Mouse (Mus musculus): ENCODE measurements around the gene Myo5c. TPM values are rescaled to one million over a fixed set of nuclear protein-coding genes. Genes with fewer than 3 reads are reported as not detected.

Gene Myo5c
- total RNA-seq, 2 experiments from 2014 or later, result 5.7 to 9.4 TPM

- DNase-seq, result no peak
These were observed 90.5 kb downstream of the Myo5c start for GRCm38 (mm10) chr9:75322099-75322885.

- DNase-seq, result no peak
These were observed 96.2 kb downstream of the Myo5c start for GRCm38 (mm10) chr9:75328047-75328446.

- DNase-seq, result no peak
These were observed 99.0 kb downstream of the Myo5c start for GRCm38 (mm10) chr9:75330821-75331220.

- no peak for DNase-seq
These were observed 102.6 kb downstream of the Myo5c start for GRCm38 (mm10) chr9:75334440-75334839.

- DNase-seq, result no peak
These were observed 106.2 kb downstream of the Myo5c start for GRCm38 (mm10) chr9:75338016-75338415.

GRCm38 (mm10) chr9:75342433-75342832 is 110.6 kb downstream of the Myo5c start:
- no peak for DNase-seq

GRCm38 (mm10) chr9:75347458-75347857 is 115.6 kb downstream of the Myo5c start, which contains the start of gene Bcl2l10:
TSS of gene Bcl2l10 (plus strand) at chr9:75347758.
- no peak for DNase-seq

GRCm38 (mm10) chr9:75348066-75348465 is 116.2 kb downstream of the Myo5c start:
- no peak for DNase-seq

- DNase-seq, result no peak
These were observed 116.8 kb downstream of the Myo5c start for GRCm38 (mm10) chr9:75348641-75349040.

GRCm38 (mm10) chr9:75353094-75353493 is 121.3 kb downstream of the Myo5c start:
- DNase-seq, result no peak

Other genes with a start within 250 kb of the Myo5c start
- gene Arpp19, start 194.4 kb upstream of the Myo5c start, total RNA-seq (2021), result 100 to 1,000 TPM; 232 to 259 TPM
- gene Myo5a, start 161.0 kb upstream of the Myo5c start, total RNA-seq (2021), result 10 to 100 TPM; 23.9 to 30.5 TPM
- gene Gnb5, start 74.3 kb downstream of the Myo5c start, total RNA-seq (2021), result 10 to 100 TPM; 29.1 to 32.4 TPM
- under 1 TPM in 1 of 2 experiments, not detected in 1; 0.33 TPM for gene Bcl2l10, start 115.7 kb downstream of the Myo5c start, total RNA-seq (2021)
- 10 to 100 TPM; 34.6 to 35.1 TPM for gene Mapk6, start 178.0 kb downstream of the Myo5c start, total RNA-seq (2021)
- 10 to 100 TPM; 26.1 to 27.1 TPM for gene Leo1, start 209.5 kb downstream of the Myo5c start, total RNA-seq (2021)